Mouse (Mus musculus) CD4-positive naive resting alpha-beta T cell, adult 76 days (primary cell): ENCODE results near the gene Fkbp3. TPM values are rescaled to one million over a fixed set of nuclear protein-coding genes. Genes with fewer than 3 reads are reported as not detected.

Source experiments
- total RNA-seq: library from RNA; stranded (reverse); gene quantifications from one replicate; pipeline ENCODE4 v1.2.4, GENCODE M21; 2023

Gene Fkbp3
- 87.3 TPM for total RNA-seq

DNA sequence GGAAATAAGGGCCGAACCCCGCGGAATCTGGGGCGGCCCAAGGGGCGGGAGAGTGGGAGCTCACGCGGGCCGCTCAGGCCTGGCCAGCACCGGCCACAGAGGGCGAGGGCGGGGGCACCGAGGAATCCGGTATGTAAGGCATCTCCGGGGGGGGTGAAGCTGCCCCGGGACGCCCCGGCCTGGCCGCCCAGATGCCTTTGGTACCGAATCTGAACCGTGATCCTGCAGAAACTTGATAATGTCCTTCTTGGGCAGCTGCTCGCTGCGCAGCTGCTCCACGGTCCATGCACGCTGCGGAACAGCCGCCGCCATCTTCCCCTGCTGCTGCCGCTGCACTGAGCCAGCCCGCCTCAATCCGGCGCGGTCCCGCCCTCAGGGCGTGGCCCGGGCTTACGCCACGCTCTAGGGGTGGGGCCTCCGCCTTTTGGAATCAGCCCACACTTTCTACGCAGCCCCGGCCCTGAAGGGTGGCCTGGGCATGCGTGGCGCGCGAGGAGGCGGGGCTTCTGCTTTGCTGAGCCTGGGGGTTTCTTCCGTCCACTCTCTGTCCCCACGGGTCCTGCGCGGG is at the start of gene Fkbp3:
Gene Fkbp3, minus strand, starts transcription at position 397 of the 568 bp plus-strand sequence.

DNA sequence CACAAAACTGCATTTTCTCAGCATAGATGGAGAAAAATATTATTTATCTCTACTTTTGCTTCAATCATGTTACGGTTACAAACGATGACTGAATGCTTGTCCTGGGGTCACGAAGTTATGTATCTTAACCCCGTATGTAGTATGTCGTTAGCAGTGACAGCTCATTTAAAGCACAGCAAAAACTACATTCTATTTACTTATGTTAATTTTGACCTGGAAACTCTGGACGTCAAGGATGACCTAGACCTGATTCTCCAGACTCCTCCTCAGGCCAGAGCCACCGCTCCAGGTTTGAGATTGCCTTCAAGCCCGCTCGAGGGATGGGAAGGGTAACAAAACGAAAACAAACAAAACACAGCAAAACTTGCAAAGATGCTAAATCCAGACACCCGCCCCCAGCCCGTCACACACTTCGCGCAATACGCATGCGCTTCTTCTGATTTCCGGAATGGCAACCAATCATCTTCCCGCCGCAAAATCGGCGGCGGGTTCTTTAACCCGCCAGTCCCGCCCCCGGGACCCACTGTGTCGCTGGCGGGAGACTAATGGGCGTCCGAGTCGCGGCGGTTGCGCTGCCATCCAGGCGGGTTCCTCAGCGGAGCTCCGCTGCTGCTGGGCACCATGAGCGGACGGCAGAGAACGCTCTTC is 1.4 kb upstream of the Fkbp3 start, which contains the start of gene Fancm:
Gene Fancm, plus strand, starts transcription at position 519 of the 648 bp plus-strand sequence.

DNA sequence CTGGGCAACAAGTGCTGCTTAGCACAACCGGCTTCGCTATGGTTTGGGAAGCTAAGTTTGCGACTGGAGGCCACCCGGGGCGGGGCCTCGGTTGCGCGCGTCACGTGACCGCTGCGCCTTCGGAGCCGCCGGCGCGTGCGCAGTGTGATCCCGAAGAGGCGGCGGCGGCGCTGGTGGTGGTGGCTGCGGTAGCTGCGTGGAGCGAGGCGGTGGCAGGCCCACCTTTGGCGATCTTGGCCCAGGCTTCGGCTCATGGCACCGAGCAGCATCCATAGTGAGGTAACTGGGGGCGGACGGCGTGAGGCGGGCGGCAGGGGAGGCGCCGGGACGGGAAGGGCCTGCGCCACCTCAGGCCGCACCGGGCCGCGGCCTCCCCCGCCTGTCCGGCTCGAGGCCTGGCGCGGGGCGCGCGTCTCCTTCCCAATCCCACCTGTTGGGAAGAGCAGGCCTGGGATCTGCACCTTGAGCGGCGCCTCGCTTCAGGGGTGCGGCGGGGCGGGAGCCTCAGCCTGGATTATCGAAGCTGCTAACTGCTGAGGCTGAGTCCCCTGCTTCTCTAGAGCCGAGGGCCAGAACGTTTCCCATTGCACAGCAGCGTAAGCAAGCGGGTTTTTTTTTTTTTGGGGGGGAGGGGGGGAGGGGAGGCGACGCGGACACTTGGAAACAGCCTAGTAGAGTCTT is 37.5 kb downstream of the Fkbp3 start, which contains the start of gene Prpf39:
Gene Prpf39, plus strand, starts transcription at position 144 of the 681 bp plus-strand sequence.

Other genes with a start within 250 kb of the Fkbp3 start
- gene Gm527, start 156.1 kb downstream of the Fkbp3 start, total RNA-seq = 13.6 TPM
- gene Klhl28, start 108.5 kb downstream of the Fkbp3 start, total RNA-seq = 25.7 TPM
- gene Togaram1, start 108.2 kb downstream of the Fkbp3 start, total RNA-seq = 57.3 TPM
- gene Prpf39, start 37.7 kb downstream of the Fkbp3 start, total RNA-seq = 140 TPM
- 18.9 TPM for gene Fancm, start 1.6 kb upstream of the Fkbp3 start, total RNA-seq
- gene Mis18bp1, start 98.6 kb upstream of the Fkbp3 start, total RNA-seq = 2.3 TPM
- gene Wdr20rt, start 151.5 kb upstream of the Fkbp3 start, total RNA-seq = not detected